Mouse (Mus musculus) limb, embryonic 10.5 days (tissue): Measurements from ENCODE around the gene Lin7c. TPM values are rescaled to one million over a fixed set of nuclear protein-coding genes. Genes with fewer than 3 reads are reported as not detected.

Experiments
- polyA plus RNA-seq: library from polyadenylated mRNA; unstranded; fragments of >200 nt; fragmentation: Nextera tagmentation; extraction: Ambion mirVana; gene quantifications from 2 replicates; pipeline ENCODE4 v1.2.1, GENCODE M21; 2016

The Lin7c gene
- polyA plus RNA-seq, 1 experiment from 2014 or later, result 68.9 TPM

Other genes starting within 250 kb of the Lin7c start
- gene Bdnf, start 216.2 kb upstream of the Lin7c start, polyA plus RNA-seq, result 2.4 and 5.3 TPM in 2 replicates
- 9.0 and 10.6 TPM in 2 replicates for gene Lgr4, start 26.8 kb downstream of the Lin7c start, polyA plus RNA-seq
- gene Ccdc34, start 127.0 kb downstream of the Lin7c start, polyA plus RNA-seq, result 49.3 and 57.2 TPM in 2 replicates